Mouse (Mus musculus): Measurements from ENCODE around the gene Erc1.

- TF ChIP-seq CTCF (IDR thresholded peaks at IDR 0.05; ENCODE audit: low read depth) (no peak), EP300 (optimal IDR thresholded peaks at IDR 0.05) (no peak)
Observed at GRCm38 (mm10) chr6:119584061-119584460, 263.9 kb downstream of the Erc1 start.

Measured in stomach, postnatal 0 days (tissue).